Mouse (Mus musculus) lung, embryonic 14.5 days (tissue): ENCODE measurements around the gene Sftpa1. TPM values are rescaled to one million over a fixed set of nuclear protein-coding genes. Genes with fewer than 3 reads are reported as not detected.
A peak's percentile ranks its signal among the peaks of the same experiment; 100 is the strongest.

Source experiments
- ATAC-seq: fragments of 200-750 bp; cut with Nextera tagmentation; 2 replicates; pipeline ENCODE4 v1.8.0; 2017; ENCODE audit warnings: mild to moderate bottlenecking, moderate TSS enrichment, moderate library complexity; ENCODE audit not compliant: insufficient read depth
- DNase-seq: peaks from one replicate; pipeline ENCODE4 v3.0.0-alpha.2; 2015
- H3K27ac ChIP-seq: fragments of 300-500 bp; sonication (generic); 2 replicates; pipeline ENCODE4 v1.5.1; 2014; ENCODE audit warnings: low read depth, mild to moderate bottlenecking, moderate library complexity
- H3K27me3 ChIP-seq: fragments of 300-500 bp; sonication (generic); 2 replicates; pipeline ENCODE4 v1.6.1; 2014; ENCODE audit warnings: low read length, control low read depth; ENCODE audit not compliant: insufficient read depth
- H3K36me3 ChIP-seq: fragments of 300-500 bp; sonication (generic); 2 replicates; pipeline ENCODE4 v1.6.1; 2014; ENCODE audit warnings: control low read depth; ENCODE audit not compliant: insufficient read depth
- H3K4me1 ChIP-seq: fragments of 300-500 bp; sonication (generic); 2 replicates; pipeline ENCODE4 v1.6.1; 2014; ENCODE audit warnings: antibody characterized with exemption, control low read depth; ENCODE audit not compliant: insufficient read depth
- H3K4me2 ChIP-seq: fragments of 300-500 bp; sonication (generic); 2 replicates; pipeline ENCODE4 v1.6.1; 2014; ENCODE audit warnings: mild to moderate bottlenecking
- H3K4me3 ChIP-seq: fragments of 300-500 bp; sonication (generic); 2 replicates; pipeline ENCODE4 v1.5.1; 2014; ENCODE audit warnings: low read depth, low read length
- H3K9ac ChIP-seq: fragments of 300-500 bp; sonication (generic); 2 replicates; pipeline ENCODE4 v1.6.1; 2014
- H3K9me3 ChIP-seq: fragments of 300-500 bp; sonication (generic); 2 replicates; pipeline ENCODE4 v1.6.1; 2016; ENCODE audit warnings: low read depth, low read length, control low read depth
- CTCF ChIP-seq: IDR thresholded peaks from 2 replicates; pipeline ENCODE4 v1.5.1; 2016; ENCODE audit warnings: antibody characterized with exemption, low read depth
- WGBS: fragments of 180-500 bp; shearing (Covaris S2); extraction: QIAGEN DNeasy Blood & Tissue Kit; methylation state at CpG from one replicate; pipeline ENCODE4 v1.1.7; 2014; 5-methylcytosine and 5-hydroxymethylcytosine counted together
- polyA plus RNA-seq: library from polyadenylated mRNA; unstranded; fragments of >200 nt; fragmentation: Nextera tagmentation; extraction: Ambion mirVana; gene quantifications from 2 replicates; pipeline ENCODE4 v1.2.1, GENCODE M21; 2014

The Sftpa1 gene
- polyA plus RNA-seq = 28.1 and 29.4 TPM in 2 replicates

DNA sequence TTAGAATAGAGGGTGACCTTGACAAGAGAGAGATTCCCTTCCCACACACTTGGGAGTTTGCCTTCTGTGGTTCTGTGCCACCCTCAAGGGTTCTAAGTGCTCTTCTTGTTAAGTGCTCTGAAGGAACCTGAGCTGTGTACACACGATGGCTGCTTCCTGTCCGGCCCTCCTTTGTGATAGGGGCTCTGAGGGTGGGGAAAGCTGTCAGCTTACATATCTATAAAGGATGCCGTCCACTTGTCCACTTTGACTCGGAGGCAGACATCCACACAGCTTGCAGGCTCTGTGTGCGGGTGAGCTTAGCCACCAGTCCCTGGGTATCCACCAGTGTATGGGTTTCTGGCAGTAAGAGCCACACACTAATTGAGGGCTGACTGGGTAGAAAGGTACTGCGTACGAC lies at the start of gene Sftpa1:
Gene Sftpa1, plus strand, starts transcription at position 243 of the 400 bp plus-strand sequence.
- Histone ChIP-seq H3K4me3 (no peak within 1 kb of the TSS), H3K9me3 (no peaks in the 10 kb centered on the region), H3K9ac (no peak within 1 kb of the TSS), H3K4me1 (no peaks in the 10 kb centered on the region), H3K4me2 (no peak within 1 kb of the TSS), H3K27me3 (no peaks in the 10 kb centered on the region), H3K27ac (no peak within 1 kb of the TSS), H3K36me3 (no peaks in the 10 kb centered on the region)
- ATAC-seq = peak; percentile 38; the same call in 1 of the 2 replicates
- DNase-seq = peak; percentile 5
- no peak for TF ChIP-seq CTCF
- 52% methylated on average over 7 of the region's 7 CpGs for WGBS

GRCm38 (mm10) chr14:41082408-41082807 lies 49.2 kb upstream of the Sftpa1 start:
- WGBS = 92% methylated on average over 2 of the region's 2 CpGs
- Histone ChIP-seq H3K36me3 (no peaks in the 10 kb centered on the region), H3K27me3 (no peaks in the 10 kb centered on the region), H3K4me1 (no peaks in the 10 kb centered on the region), H3K4me3 (no peak overlapping the region), H3K27ac (no peak overlapping the region), H3K9ac (no peak overlapping the region), H3K9me3 (no peaks in the 10 kb centered on the region), H3K4me2 (no peak overlapping the region)
- no peak for TF ChIP-seq CTCF
- no peak for ATAC-seq
- DNase-seq = no peak

DNA sequence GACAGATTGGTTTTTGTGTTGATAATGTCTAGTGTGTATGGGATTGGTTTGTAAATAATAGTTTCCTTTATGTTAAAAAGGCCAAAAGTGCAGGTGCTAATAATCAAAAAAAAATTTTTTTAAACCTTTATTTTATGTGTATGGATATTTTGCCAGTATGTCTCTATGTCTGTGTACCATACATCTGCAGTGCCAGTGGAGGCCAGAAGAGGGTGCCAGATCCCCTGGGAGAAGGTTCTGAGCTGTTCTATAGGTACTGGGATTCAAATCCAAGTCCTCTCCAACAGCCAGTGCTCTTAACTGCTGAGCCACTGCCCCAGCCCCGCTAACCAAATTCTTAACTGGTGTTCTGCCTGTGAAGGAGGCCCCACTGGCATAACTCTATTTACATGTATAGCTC lies 44.1 kb upstream of the Sftpa1 start:
- ATAC-seq (no peak), DNase-seq (peak; percentile 40)
- no peak overlapping the region for H3K27ac ChIP-seq
- TF ChIP-seq CTCF = peak; percentile 45
- H3K4me1 ChIP-seq = no peaks in the 10 kb centered on the region
- H3K9me3 ChIP-seq = no peaks in the 10 kb centered on the region
- no peak overlapping the region for H3K4me2 ChIP-seq
- WGBS = 86% methylated on average over 1 of the region's 1 CpGs
- no peaks in the 10 kb centered on the region for H3K36me3 ChIP-seq
- H3K27me3 ChIP-seq = no peaks in the 10 kb centered on the region
- no peak overlapping the region for H3K4me3 ChIP-seq
- H3K9ac ChIP-seq = no peak overlapping the region

- H3K27ac ChIP-seq = no peak overlapping the region
- H3K9me3 ChIP-seq = no peaks in the 10 kb centered on the region
- peak; percentile 48 for DNase-seq
- H3K4me2 ChIP-seq = no peak overlapping the region
- ATAC-seq = no peak
- H3K27me3 ChIP-seq = no peaks in the 10 kb centered on the region
- no peaks in the 10 kb centered on the region for H3K4me1 ChIP-seq
- peak; percentile 70 for TF ChIP-seq CTCF
- 49% methylated on average over 8 of the region's 8 CpGs for WGBS
- no peaks in the 10 kb centered on the region for H3K36me3 ChIP-seq
- no peak overlapping the region for H3K4me3 ChIP-seq
- H3K9ac ChIP-seq = no peak overlapping the region
Measured at GRCm38 (mm10) chr14:41090777-41091176, 40.8 kb upstream of the Sftpa1 start.

- Histone ChIP-seq H3K27me3 (no peaks in the 10 kb centered on the region), H3K4me3 (no peak overlapping the region), H3K9me3 (no peaks in the 10 kb centered on the region), H3K27ac (no peak overlapping the region), H3K4me2 (no peak overlapping the region), H3K9ac (no peak overlapping the region), H3K36me3 (no peaks in the 10 kb centered on the region), H3K4me1 (no peaks in the 10 kb centered on the region)
- DNase-seq (peak; percentile 35), ATAC-seq (no peak)
- 49% methylated on average over 1 of the region's 1 CpGs for WGBS
- TF ChIP-seq CTCF = peak; percentile 75
Measured at GRCm38 (mm10) chr14:41094114-41094513, 37.5 kb upstream of the Sftpa1 start.

- no peak overlapping the region for H3K9ac ChIP-seq
- no peak for ATAC-seq
- TF ChIP-seq CTCF = no peak
- H3K36me3 ChIP-seq = no peaks in the 10 kb centered on the region
- no peak overlapping the region for H3K4me3 ChIP-seq
- H3K4me2 ChIP-seq = no peak overlapping the region
- no peak overlapping the region for H3K27ac ChIP-seq
- H3K27me3 ChIP-seq = no peaks in the 10 kb centered on the region
- WGBS = 89% methylated on average over 3 of the region's 3 CpGs
- no peak for DNase-seq
- H3K9me3 ChIP-seq = no peaks in the 10 kb centered on the region
- no peaks in the 10 kb centered on the region for H3K4me1 ChIP-seq
Measured at GRCm38 (mm10) chr14:41096296-41096860, 35.2 kb upstream of the Sftpa1 start.

GRCm38 (mm10) chr14:41098726-41099125 lies 32.9 kb upstream of the Sftpa1 start:
- no peak overlapping the region for H3K27ac ChIP-seq
- no peaks in the 10 kb centered on the region for H3K36me3 ChIP-seq
- DNase-seq (no peak), ATAC-seq (no peak)
- H3K4me1 ChIP-seq = no peaks in the 10 kb centered on the region
- 78% methylated on average over 1 of the region's 1 CpGs for WGBS
- H3K4me2 ChIP-seq = no peak overlapping the region
- no peak for TF ChIP-seq CTCF
- H3K27me3 ChIP-seq = no peaks in the 10 kb centered on the region
- no peak overlapping the region for H3K4me3 ChIP-seq
- no peak overlapping the region for H3K9ac ChIP-seq
- no peaks in the 10 kb centered on the region for H3K9me3 ChIP-seq
